Mouse (Mus musculus) gastrocnemius, adult 2 months (tissue): Measurements from ENCODE around the gene Ccdc88a. TPM values are rescaled to one million over a fixed set of nuclear protein-coding genes. Genes with fewer than 3 reads are reported as not detected.
A peak's percentile ranks its signal among the peaks of the same experiment; 100 is the strongest.

Experiments
- DNase-seq: peaks from one replicate; pipeline ENCODE4 v3.0.0; 2022
- H3K27ac ChIP-seq: fragments of 200-600 bp; 2 replicates; pipeline ENCODE4 v1.8.1; 2022; ENCODE audit warnings: mild to moderate bottlenecking
- H3K4me3 ChIP-seq: fragments of 200-600 bp; 2 replicates; pipeline ENCODE4 v1.8.1; 2022; ENCODE audit warnings: mild to moderate bottlenecking, moderate library complexity
- CTCF ChIP-seq: fragments of 200-600 bp; IDR thresholded peaks from 2 replicates; pipeline ENCODE4 v1.8.1; 2022; ENCODE audit warnings: antibody characterized with exemption, mild to moderate bottlenecking, moderate library complexity
- intact Hi-C: fragments of 180-260 bp; cut with DNase I; formaldehyde crosslinking; loops from one replicate; pipeline ENCODE4 v1.15.1; 2025
- total RNA-seq, 2 experiments: library from RNA; stranded (reverse); gene quantifications; 2 replicates each; pipeline ENCODE4 v1.2.3; 2021

Ccdc88a gene
- total RNA-seq, 2 experiments from 2014 or later = 2.0 to 3.2 TPM

- no peak overlapping the region for H3K4me3 ChIP-seq
- no peak for DNase-seq
- no peak overlapping the region for H3K27ac ChIP-seq
- intact Hi-C loops = no loop called here
- TF ChIP-seq CTCF = no peak
These were observed 10.0 kb downstream of the Ccdc88a start for GRCm38 (mm10) chr11:29383493-29383892.

DNA sequence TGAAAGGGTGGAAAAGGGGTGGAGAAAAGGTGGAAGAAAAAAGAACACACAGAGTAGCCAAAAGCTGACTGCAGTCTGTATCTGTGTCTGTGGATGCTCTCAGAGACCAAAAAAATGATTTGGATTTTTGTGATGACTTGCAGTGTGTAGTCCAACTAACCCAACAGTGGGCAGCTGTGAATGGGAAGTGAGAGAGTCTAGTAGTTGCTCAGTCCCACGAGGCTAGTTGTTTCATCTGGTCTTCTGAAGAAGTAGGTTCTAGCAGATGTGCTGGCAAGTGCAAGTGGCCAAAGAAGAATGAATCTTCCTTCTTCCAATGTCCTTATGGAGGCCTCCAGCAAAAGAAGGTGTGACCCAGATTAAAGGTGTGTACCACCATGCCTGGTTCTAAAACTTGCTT, 10.5 kb downstream of the Ccdc88a start:
- Histone ChIP-seq H3K4me3 (no peak overlapping the region), H3K27ac (no peak overlapping the region)
- no peak for DNase-seq
- intact Hi-C loops = no loop called here
- no peak for TF ChIP-seq CTCF

DNA sequence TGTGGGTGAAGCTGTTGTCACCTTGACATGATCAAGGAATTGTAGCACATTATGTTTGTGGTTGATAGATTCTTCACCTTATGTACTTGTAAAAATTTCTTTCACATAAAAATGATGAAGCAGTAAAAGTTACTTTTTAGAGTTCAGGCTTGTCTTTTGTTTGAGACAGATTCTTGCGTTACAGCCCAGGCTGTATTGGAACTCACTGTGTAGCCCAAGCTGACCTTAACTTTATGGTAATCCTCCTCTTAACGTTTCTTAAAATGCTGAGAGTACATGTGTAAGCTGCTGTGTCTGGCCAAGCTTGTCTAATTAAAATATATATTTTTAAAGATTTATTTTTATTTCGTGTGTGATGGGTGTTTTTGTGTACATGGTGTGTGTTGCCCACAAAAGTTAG, 11.2 kb downstream of the Ccdc88a start:
- H3K27ac ChIP-seq = no peak overlapping the region
- no peak for TF ChIP-seq CTCF
- no peak for DNase-seq
- intact Hi-C loops = no loop called here
- H3K4me3 ChIP-seq = no peak overlapping the region

DNA sequence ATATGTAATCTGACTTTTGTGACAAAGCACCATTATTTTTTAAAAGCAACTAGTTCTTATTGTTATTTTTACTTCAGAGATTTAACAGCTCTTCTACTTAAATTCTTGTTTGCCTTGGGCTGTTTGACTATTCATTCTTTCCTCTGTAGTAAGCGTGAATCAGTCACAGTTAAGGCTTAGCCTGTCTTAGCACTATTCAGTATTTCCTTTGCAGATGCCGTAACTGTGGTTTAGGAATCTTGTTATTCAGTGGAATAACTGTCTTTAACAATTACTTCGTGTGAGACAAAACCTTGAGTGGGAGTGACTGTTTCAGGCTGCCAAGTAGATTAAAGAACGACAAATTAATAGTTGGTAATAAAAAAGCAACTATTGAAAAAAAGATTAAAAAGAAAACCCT, 16.5 kb downstream of the Ccdc88a start:
- no peak for DNase-seq
- no peak for TF ChIP-seq CTCF
- intact Hi-C loops = no loop called here
- Histone ChIP-seq H3K4me3 (no peak overlapping the region), H3K27ac (no peak overlapping the region)

DNA sequence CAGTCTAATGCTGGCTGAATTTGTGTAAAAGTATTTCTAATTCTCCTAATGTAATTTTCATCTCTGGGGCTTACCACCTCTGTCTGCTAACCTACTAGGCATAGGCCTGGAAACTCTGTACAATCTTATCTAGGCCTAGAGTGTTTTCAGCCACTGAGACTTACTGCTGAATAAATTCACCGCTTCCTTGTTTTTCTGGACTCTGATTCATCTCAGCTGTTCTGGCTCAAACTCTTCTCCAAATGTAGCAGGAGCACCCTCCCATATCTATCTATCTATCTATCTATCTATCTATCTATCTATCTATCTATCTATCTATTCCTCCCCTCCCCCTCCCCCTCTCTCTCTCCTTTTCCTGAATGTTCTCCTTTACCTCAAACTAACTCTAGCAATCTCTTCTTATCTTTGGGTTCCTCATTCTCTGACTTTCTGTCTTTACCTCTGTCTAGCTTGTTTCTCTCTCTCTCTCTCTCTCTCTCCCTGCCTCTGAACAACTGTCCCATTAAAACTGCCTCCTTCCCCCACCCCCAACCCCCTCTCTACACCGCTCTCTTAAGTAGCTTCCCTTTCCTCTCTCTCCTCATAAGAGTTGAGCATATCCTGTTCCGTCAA, 21.8 kb downstream of the Ccdc88a start:
- no peak for DNase-seq
- no peak overlapping the region for H3K4me3 ChIP-seq
- TF ChIP-seq CTCF = no peak
- intact Hi-C loops = no loop called here
- no peak overlapping the region for H3K27ac ChIP-seq

DNA sequence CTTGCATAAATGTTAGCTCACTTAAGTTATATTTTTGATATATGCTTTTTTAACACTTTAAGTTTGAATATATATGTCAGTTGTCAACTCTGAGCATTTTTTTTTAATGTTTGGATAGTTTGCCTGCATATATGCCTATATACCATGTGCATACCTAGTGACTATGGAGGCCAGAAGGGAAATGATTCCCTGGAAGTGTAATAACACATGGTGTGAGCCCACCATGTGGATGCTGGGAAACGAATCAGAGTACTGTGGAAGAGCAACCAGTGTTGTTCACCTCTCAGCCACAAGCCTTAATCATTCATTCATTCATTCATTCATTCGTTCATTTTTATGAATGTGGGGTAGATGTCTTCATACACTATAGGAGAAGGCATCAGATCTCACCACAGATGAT, 26.9 kb downstream of the Ccdc88a start:
- intact Hi-C loops = no loop called here
- H3K27ac ChIP-seq = no peak overlapping the region
- no peak for TF ChIP-seq CTCF

GRCm38 (mm10) chr11:29406292-29406691, 32.8 kb downstream of the Ccdc88a start:
- intact Hi-C loops = no loop called here
- no peak overlapping the region for H3K4me3 ChIP-seq
- no peak for DNase-seq
- H3K27ac ChIP-seq = no peak overlapping the region
- no peak for TF ChIP-seq CTCF

More for the DNA sequence above, 26.9 kb downstream of the Ccdc88a start:
- H3K4me3 ChIP-seq = no peak overlapping the region
- no peak for DNase-seq

- intact Hi-C loops = no loop called here
- TF ChIP-seq CTCF = no peak
- H3K27ac ChIP-seq = no peak overlapping the region
- DNase-seq = no peak
- no peak overlapping the region for H3K4me3 ChIP-seq
These were observed 50.0 kb downstream of the Ccdc88a start for GRCm38 (mm10) chr11:29423496-29423895.

- no peak overlapping the region for H3K27ac ChIP-seq
- no peak overlapping the region for H3K4me3 ChIP-seq
- intact Hi-C loops = no loop called here
- DNase-seq = peak; percentile 18
- no peak for TF ChIP-seq CTCF
These were observed 55.3 kb downstream of the Ccdc88a start for GRCm38 (mm10) chr11:29428774-29429173.

GRCm38 (mm10) chr11:29431011-29431410, 57.6 kb downstream of the Ccdc88a start:
- DNase-seq = no peak
- intact Hi-C loops = no loop called here
- Histone ChIP-seq H3K4me3 (no peak overlapping the region), H3K27ac (no peak overlapping the region)
- TF ChIP-seq CTCF = no peak

DNA sequence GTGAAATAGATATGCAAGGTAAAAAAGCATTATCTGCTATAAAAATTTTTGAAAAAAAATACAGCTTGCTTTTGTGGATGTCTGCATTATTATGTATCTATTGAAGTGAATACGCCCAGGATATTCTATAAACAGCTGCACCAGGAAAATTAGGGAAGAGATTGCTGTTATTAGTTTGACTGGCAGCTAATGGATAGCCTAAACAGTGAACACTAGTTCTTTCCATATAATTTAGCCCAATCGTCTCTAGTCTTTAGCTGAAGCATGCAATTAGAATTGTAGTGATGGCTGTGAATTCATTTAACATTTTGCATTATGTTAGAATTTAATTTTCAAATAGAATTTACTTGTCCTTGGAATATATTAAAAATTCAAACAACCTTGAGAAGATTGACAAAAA, 75.3 kb downstream of the Ccdc88a start:
- intact Hi-C loops = no loop called here

GRCm38 (mm10) chr11:29474676-29475075, 101.2 kb downstream of the Ccdc88a start:
- DNase-seq = no peak
- intact Hi-C loops = no loop called here
- Histone ChIP-seq H3K4me3 (no peak overlapping the region), H3K27ac (no peak overlapping the region)
- no peak for TF ChIP-seq CTCF

More for the DNA sequence above, 75.3 kb downstream of the Ccdc88a start:
- DNase-seq = no peak
- Histone ChIP-seq H3K4me3 (no peak overlapping the region), H3K27ac (no peak overlapping the region)
- no peak for TF ChIP-seq CTCF

DNA sequence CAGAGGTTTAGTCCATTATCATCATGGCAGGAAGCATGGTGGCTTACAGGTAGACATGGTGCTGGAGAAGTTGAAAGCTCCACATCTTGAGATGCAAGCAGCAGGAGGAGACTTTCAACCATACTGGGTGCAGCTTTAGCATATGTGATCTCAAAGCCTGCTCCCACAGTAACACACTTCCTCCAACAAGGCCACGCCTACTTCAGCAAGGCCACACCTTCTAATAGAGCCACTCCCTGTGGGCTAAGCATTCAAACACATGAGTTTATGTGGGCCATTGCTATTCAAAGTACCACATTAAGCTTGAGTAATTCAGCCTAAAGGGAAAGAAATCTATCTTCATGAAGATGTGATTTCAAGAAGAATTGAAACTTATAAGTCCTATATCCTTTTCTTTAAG, 119.7 kb downstream of the Ccdc88a start:
- no peak for TF ChIP-seq CTCF
- intact Hi-C loops = no loop called here
- no peak overlapping the region for H3K27ac ChIP-seq
- DNase-seq = no peak
- no peak overlapping the region for H3K4me3 ChIP-seq

DNA sequence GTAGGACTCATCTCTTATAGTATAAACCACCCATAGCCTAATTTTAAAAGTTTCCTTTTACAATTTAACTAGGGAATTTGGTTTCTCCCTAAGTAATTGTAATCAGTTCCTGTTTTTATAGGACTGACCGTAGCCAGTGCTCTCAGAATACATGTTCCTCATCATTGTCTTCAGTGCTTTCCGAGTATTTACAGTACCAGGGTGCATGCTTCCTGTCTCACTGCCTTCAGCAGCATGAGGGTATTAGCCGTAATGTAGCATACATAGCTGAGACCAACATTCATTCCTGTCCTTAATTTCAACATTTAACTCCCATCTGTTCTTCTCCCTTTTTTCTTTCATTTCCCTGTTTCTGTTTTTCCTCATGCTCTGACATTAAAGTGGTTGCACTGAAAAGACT, 123.5 kb downstream of the Ccdc88a start:
- no peak overlapping the region for H3K4me3 ChIP-seq
- no peak overlapping the region for H3K27ac ChIP-seq
- intact Hi-C loops = no loop called here
- TF ChIP-seq CTCF = no peak
- DNase-seq = no peak
